20 mouse cellular contexts compared by ENCODE assay signal in the genomic region with DNA sequence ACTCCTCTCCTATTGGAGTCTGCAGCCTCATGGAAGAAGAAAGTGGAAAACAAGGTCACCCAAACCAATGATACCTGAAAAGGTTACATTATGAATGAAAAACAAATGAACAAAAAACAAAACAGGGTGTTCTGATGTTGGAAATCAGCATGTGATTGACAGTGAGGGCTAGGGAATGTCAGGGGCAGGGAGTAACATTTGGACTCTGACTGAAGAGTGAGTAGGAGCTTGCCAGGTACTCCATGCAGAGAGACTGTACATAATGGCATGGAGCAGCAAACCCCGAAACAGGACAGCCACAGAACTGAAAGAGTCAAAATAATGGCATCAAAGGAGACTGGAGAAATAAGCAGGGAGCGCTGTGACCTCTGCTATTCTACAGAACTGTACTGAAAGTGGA.
"Had no signal": no experiment of that assay in that cellular context is flagged by ENCODE, and none has a peak within 500 bp of the region (broad histone marks: within the 10 kb centered on the region; RNA-seq: fewer than 3 reads in every experiment).

No protein-coding gene starts in this region.

- ATAC-seq: intestine, embryonic 15.5 days; midbrain, embryonic 15.5 days had no signal

- H3K4me2 ChIP-seq: intestine, embryonic 15.5 days; limb, embryonic 12.5 days; limb, embryonic 15.5 days; midbrain, embryonic 11.5 days; midbrain, embryonic 15.5 days; neural tube, embryonic 12.5 days; neural tube, embryonic 15.5 days; stomach, embryonic 15.5 days had no signal

- H3K9ac ChIP-seq: intestine, embryonic 15.5 days; limb, embryonic 12.5 days; limb, embryonic 15.5 days; midbrain, embryonic 15.5 days; neural tube, embryonic 12.5 days; neural tube, embryonic 15.5 days; stomach, embryonic 15.5 days had no signal

- H3K27me3 ChIP-seq: intestine, embryonic 15.5 days; limb, embryonic 12.5 days; limb, embryonic 15.5 days; midbrain, embryonic 15.5 days; neural tube, embryonic 12.5 days; neural tube, embryonic 15.5 days; stomach, embryonic 15.5 days had no signal

- H3K36me3 ChIP-seq: intestine, embryonic 15.5 days; limb, embryonic 12.5 days; limb, embryonic 15.5 days; midbrain, embryonic 15.5 days; neural tube, embryonic 12.5 days; neural tube, embryonic 15.5 days; stomach, embryonic 15.5 days had no signal

- H3K9me3 ChIP-seq: intestine, embryonic 15.5 days; limb, embryonic 12.5 days; limb, embryonic 15.5 days; midbrain, embryonic 15.5 days; neural tube, embryonic 12.5 days; neural tube, embryonic 15.5 days; stomach, embryonic 15.5 days had no signal

- H3K27ac ChIP-seq: intestine, embryonic 15.5 days; limb, embryonic 12.5 days; limb, embryonic 15.5 days; midbrain, embryonic 15.5 days; neural tube, embryonic 12.5 days; neural tube, embryonic 15.5 days; stomach, embryonic 15.5 days had no signal

- H3K4me3 ChIP-seq: intestine, embryonic 15.5 days; limb, embryonic 12.5 days; limb, embryonic 15.5 days; midbrain, embryonic 15.5 days; neural tube, embryonic 12.5 days; neural tube, embryonic 15.5 days; stomach, embryonic 15.5 days had no signal

- DNase-seq: kidney, adult 18-20 months; kidney, postnatal 14 days; kidney, postnatal 4 days; left cerebral cortex, postnatal 4 days; lung, adult 2 months; lung, postnatal 14 days; lung, postnatal 4 days; right cerebral cortex, adult 18-20 months; right cerebral cortex, postnatal 14 days; right cerebral cortex, postnatal 4 days; spleen, adult 18-20 months; thymus, postnatal 36 days had no signal
